Mouse (Mus musculus) hindbrain, embryonic 15.5 days (tissue): Measurements from ENCODE around the gene Col2a1. TPM values are rescaled to one million over a fixed set of nuclear protein-coding genes. Genes with fewer than 3 reads are reported as not detected.

Source experiments
- ATAC-seq: fragments of 200-750 bp; cut with Nextera tagmentation; 2 replicates; pipeline ENCODE4 v1.8.0; 2017; ENCODE audit warnings: low read depth, moderate number of reproducible peaks, moderate TSS enrichment; ENCODE audit not compliant: low FRiP score
- H3K27ac ChIP-seq: fragments of 300-500 bp; sonication (generic); replicated peaks from 2 replicates; pipeline ENCODE4 v1.5.1; 2015; ENCODE audit warnings: mild to moderate bottlenecking, inconsistent platforms
- H3K27me3 ChIP-seq: fragments of 300-500 bp; sonication (generic); 2 replicates; pipeline ENCODE4 v1.6.1; 2015; ENCODE audit warnings: control low read depth, inconsistent platforms
- H3K36me3 ChIP-seq: fragments of 300-500 bp; sonication (generic); 2 replicates; pipeline ENCODE4 v1.6.1; 2015; ENCODE audit warnings: control low read depth, inconsistent platforms
- H3K4me1 ChIP-seq: fragments of 300-500 bp; sonication (generic); replicated peaks from 2 replicates; pipeline ENCODE4 v1.6.1; 2015; ENCODE audit warnings: control low read depth, inconsistent platforms
- H3K4me2 ChIP-seq: fragments of 300-500 bp; sonication (generic); 2 replicates; pipeline ENCODE4 v1.6.1; 2015; ENCODE audit warnings: moderate library complexity, mild to moderate bottlenecking, inconsistent platforms
- H3K4me3 ChIP-seq: fragments of 300-500 bp; sonication (generic); 2 replicates; pipeline ENCODE4 v1.5.1; 2015; ENCODE audit warnings: mild to moderate bottlenecking, inconsistent platforms
- H3K9ac ChIP-seq: fragments of 300-500 bp; sonication (generic); 2 replicates; pipeline ENCODE4 v1.6.1; 2015; ENCODE audit warnings: inconsistent platforms
- H3K9me3 ChIP-seq: fragments of 300-500 bp; sonication (generic); 2 replicates; pipeline ENCODE4 v1.6.1; 2016; ENCODE audit warnings: control low read depth, inconsistent platforms
- WGBS: fragments of 180-500 bp; shearing (Covaris S2); methylation state at CpG from one replicate; pipeline ENCODE4 v1.1.7; 2015; 5-methylcytosine and 5-hydroxymethylcytosine counted together
- polyA plus RNA-seq: library from polyadenylated mRNA; unstranded; fragments of >200 nt; fragmentation: Nextera tagmentation; extraction: Ambion mirVana; gene quantifications from 2 replicates; pipeline ENCODE4 v1.2.1, GENCODE M21; 2015

Gene Col2a1
- polyA plus RNA-seq, 1 experiment from 2014 or later = 33.9 TPM

DNA sequence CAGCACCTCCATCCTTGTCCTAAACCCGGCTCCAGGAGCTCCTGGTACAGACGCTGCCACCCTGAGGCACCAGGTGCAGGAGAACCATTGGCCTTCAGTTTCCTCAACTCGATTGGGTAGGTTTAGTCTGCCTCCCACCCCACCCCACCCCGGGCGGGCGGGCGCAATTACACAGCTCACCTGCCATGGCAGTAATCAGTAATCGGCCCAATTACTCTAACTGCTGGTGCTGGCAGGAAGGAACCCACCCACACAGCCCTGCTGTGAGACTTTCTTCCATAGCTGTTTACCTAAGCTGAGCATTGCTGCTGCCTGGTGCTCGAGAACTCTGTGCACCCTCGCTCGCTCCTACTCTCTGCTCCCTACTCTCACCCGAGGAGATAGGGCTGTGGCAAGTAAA, 72.1 kb downstream of the Col2a1 start:
- no peaks in the 10 kb centered on the region for H3K36me3 ChIP-seq
- H3K27ac ChIP-seq = no peak overlapping the region
- ATAC-seq = no peak
- no peak overlapping the region for H3K9ac ChIP-seq
- no peaks in the 10 kb centered on the region for H3K27me3 ChIP-seq
- no peaks in the 10 kb centered on the region for H3K9me3 ChIP-seq
- no peak overlapping the region for H3K4me3 ChIP-seq
- 86% methylated on average over 12 of the region's 12 CpGs for WGBS
- no peak overlapping the region for H3K4me2 ChIP-seq
- no peaks in the 10 kb centered on the region for H3K4me1 ChIP-seq

- H3K4me2 ChIP-seq = no peak overlapping the region
- no peaks in the 10 kb centered on the region for H3K27me3 ChIP-seq
- H3K4me3 ChIP-seq = no peak overlapping the region
- ATAC-seq = no peak
- H3K27ac ChIP-seq = no peak overlapping the region
- H3K9me3 ChIP-seq = no peaks in the 10 kb centered on the region
- H3K9ac ChIP-seq = no peak overlapping the region
- H3K4me1 ChIP-seq = no peaks in the 10 kb centered on the region
- no peaks in the 10 kb centered on the region for H3K36me3 ChIP-seq
- 62% methylated on average over 13 of the region's 13 CpGs for WGBS
These were observed 75.2 kb downstream of the Col2a1 start for GRCm38 (mm10) chr15:97929259-97929824.

- Histone ChIP-seq H3K9ac (no peak overlapping the region), H3K27ac (no peak overlapping the region), H3K9me3 (no peaks in the 10 kb centered on the region), H3K4me3 (no peak overlapping the region), H3K4me1 (no peaks in the 10 kb centered on the region), H3K27me3 (no peaks in the 10 kb centered on the region), H3K36me3 (no peaks in the 10 kb centered on the region), H3K4me2 (no peak overlapping the region)
- 86% methylated on average over 6 of the region's 6 CpGs for WGBS
- no peak for ATAC-seq
These were observed 76.7 kb downstream of the Col2a1 start for GRCm38 (mm10) chr15:97927821-97928220.

DNA sequence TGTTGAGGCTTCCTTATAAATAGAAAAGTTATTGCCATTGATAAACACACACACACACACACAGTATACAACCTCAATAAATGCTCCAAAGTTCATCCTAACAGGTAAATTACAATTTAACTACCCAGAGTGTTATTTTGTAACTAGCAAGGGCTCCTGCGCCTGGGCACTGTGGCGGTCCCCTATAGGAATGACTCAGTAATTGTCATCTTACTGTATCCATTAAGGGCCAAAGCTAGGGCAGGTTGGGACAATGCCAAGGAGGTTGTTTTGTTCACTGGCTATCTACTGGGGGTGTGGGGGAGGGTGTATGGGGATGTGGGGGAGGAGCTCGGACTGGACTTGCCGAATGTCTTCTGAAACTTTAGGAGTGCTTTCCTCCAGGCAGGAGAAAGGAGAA, 77.5 kb downstream of the Col2a1 start:
- Histone ChIP-seq H3K4me3 (no peak overlapping the region), H3K4me2 (no peak overlapping the region), H3K9ac (no peak overlapping the region), H3K36me3 (no peaks in the 10 kb centered on the region), H3K27ac (no peak overlapping the region), H3K9me3 (no peaks in the 10 kb centered on the region), H3K4me1 (no peaks in the 10 kb centered on the region), H3K27me3 (no peaks in the 10 kb centered on the region)
- 68% methylated on average over 4 of the region's 4 CpGs for WGBS
- ATAC-seq = no peak

Other genes starting within 250 kb of the Col2a1 start
- 15.3 and 15.5 TPM in 2 replicates for gene Rapgef3, start 236.7 kb downstream of the Col2a1 start, polyA plus RNA-seq
- 93.1 and 97.5 TPM in 2 replicates for gene Slc48a1, start 226.2 kb downstream of the Col2a1 start, polyA plus RNA-seq
- 25.5 and 28.1 TPM in 2 replicates for gene Hdac7, start 160.2 kb downstream of the Col2a1 start, polyA plus RNA-seq
- gene Vdr, start 94.1 kb downstream of the Col2a1 start, polyA plus RNA-seq = 0.09 and 0.32 TPM in 2 replicates
- gene Tmem106c, start 40.5 kb downstream of the Col2a1 start, polyA plus RNA-seq = 58.3 and 60.5 TPM in 2 replicates
- 87.6 and 90.0 TPM in 2 replicates for gene Pfkm, start 87.9 kb upstream of the Col2a1 start, polyA plus RNA-seq
- gene Senp1, start 89.0 kb upstream of the Col2a1 start, polyA plus RNA-seq = 19.3 and 21.3 TPM in 2 replicates
- 58.4 and 60.7 TPM in 2 replicates for gene Asb8, start 160.9 kb upstream of the Col2a1 start, polyA plus RNA-seq
- 103 and 113 TPM in 2 replicates for gene Ccdc184, start 162.5 kb upstream of the Col2a1 start, polyA plus RNA-seq
- gene Olfr288, start 190.8 kb upstream of the Col2a1 start, polyA plus RNA-seq = not detected in 2 replicates
- not detected in 2 replicates for gene Gm44579, start 216.3 kb upstream of the Col2a1 start, polyA plus RNA-seq
- 0.12 and 0.21 TPM in 2 replicates for gene Olfr287, start 216.4 kb upstream of the Col2a1 start, polyA plus RNA-seq
- gene Olfr286, start 229.8 kb upstream of the Col2a1 start, polyA plus RNA-seq = not detected in 2 replicates